ENCODE assay signal across 9 mouse cellular contexts in the genomic region with DNA sequence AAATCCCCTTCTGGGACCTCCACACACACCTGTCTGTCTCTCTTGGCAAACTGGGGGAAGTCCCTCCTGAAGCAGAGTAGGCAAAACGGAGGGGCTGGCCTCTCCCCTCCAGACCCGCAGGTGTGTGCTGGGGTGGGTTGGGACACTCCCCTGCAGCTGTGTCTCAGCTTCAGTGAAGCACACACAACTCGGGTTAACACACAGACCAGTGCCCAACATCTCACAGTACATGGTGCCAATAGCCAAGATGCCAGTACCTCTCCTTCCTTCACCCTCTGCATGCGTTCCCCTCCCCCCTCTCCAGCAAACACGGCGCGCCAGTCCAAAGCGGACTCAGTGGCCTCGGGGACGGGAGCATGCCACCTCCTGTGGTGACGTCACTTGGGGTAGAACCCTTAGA. TPM values are rescaled to one million over a fixed set of nuclear protein-coding genes. Genes with fewer than 3 reads are reported as not detected.
A peak's percentile ranks its signal among the peaks of the same experiment; 100 is the strongest.
DNase-seq lines count a peak whose midpoint lies in the region; ATAC-seq and TF ChIP-seq lines count a peak whose summit lies in the region.
"Had no signal": no experiment of that assay in that cellular context is flagged by ENCODE, and none has a peak within 500 bp of the region (broad histone marks: within the 10 kb centered on the region; RNA-seq: fewer than 3 reads in every experiment).

TSS of gene Wnt10a (plus strand) at position 268 of the 400 bp plus-strand sequence.

- 3% methylated on average over 11 of the region's 11 CpGs for whole genome bisulfite sequencing in thymus, adult 2 months
- WGBS in limb, embryonic 15.5 days: 3% methylated on average over 11 of the region's 11 CpGs

- peak within 1 kb of the TSS; percentile 73 for H3K4me2 ChIP-seq in limb, embryonic 15.5 days

- TF ChIP-seq CTCF in gastrocnemius, adult 2 months (IDR thresholded peaks at IDR 0.05): no peak
- TF ChIP-seq CTCF in thymus, adult 2 months (IDR thresholded peaks at IDR 0.05; ENCODE audit: borderline replicate concordance, control insufficient read depth, extremely low read depth, insufficient read depth, low read length, poor library complexity): 0 out of 2 replicates have a peak, but pooled peaks have one; percentile 16

- H3K4me1 ChIP-seq in thymus, adult 2 months (replicated peaks; ENCODE audit: control insufficient read depth, insufficient read depth, low read length): no peaks in the 10 kb centered on the region
- peaks cover 59% of the 10 kb centered on the region for H3K4me1 ChIP-seq in limb, embryonic 15.5 days

- peak within 1 kb of the TSS; percentile 20 for H3K9ac ChIP-seq in limb, embryonic 15.5 days

- no peak for DNase-seq in gastrocnemius, adult 2 months
- DNase-seq in gastrocnemius, postnatal 36 days: no peak
- DNase-seq in thymus, adult 2 months: no peak
- DNase-seq in thymus, postnatal 25 days: no peak
- DNase-seq in Muller cell, postnatal 12 days (ENCODE audit: inconsistent ontology term): no peak
- no peak for DNase-seq in adrenal gland, adult 18-20 months (ENCODE audit: low spot score in 2 of 2)
- no peak for DNase-seq in frontal cortex, postnatal 14 days (ENCODE audit: low spot score in 2 of 2)
- DNase-seq: thymus, postnatal 14 days had no signal

- peaks cover 14% of the 10 kb centered on the region; the same call in 1 of the 2 replicates for H3K27me3 ChIP-seq in thymus, adult 2 months (ENCODE audit: control insufficient read depth, insufficient read depth, low read length)
- peaks cover 94% of the 10 kb centered on the region for H3K27me3 ChIP-seq in limb, embryonic 15.5 days

- TF ChIP-seq POLR2A in thymus, adult 2 months (IDR thresholded peaks at IDR 0.05; ENCODE audit: control insufficient read depth, extremely low read depth, insufficient read depth, low read length, poor library complexity): no peak

- H3K27ac ChIP-seq in gastrocnemius, adult 2 months: no peak within 1 kb of the TSS
- no peak within 1 kb of the TSS for H3K27ac ChIP-seq in thymus, adult 2 months (ENCODE audit: control insufficient read depth, insufficient read depth, low read length)
- peak within 1 kb of the TSS; percentile 38; the same call in 1 of the 2 replicates for H3K27ac ChIP-seq in limb, embryonic 15.5 days

- intact Hi-C loops in gastrocnemius, adult 2 months (cut with DNase I): no loop called here
- intact Hi-C loops in gastrocnemius, postnatal 36 days (cut with DNase I): no loop called here

- H3K4me3 ChIP-seq in gastrocnemius, adult 2 months: peak within 1 kb of the TSS; percentile 48
- H3K4me3 ChIP-seq in thymus, adult 2 months (ENCODE audit: control insufficient read depth, insufficient read depth, low read length): peak within 1 kb of the TSS; percentile 6; the same call in 1 of the 2 replicates
- peak within 1 kb of the TSS; percentile 36 for H3K4me3 ChIP-seq in limb, embryonic 15.5 days

- no peaks in the 10 kb centered on the region for H3K36me3 ChIP-seq in thymus, adult 2 months (ENCODE audit: control insufficient read depth, insufficient read depth, low read length)
- H3K36me3 ChIP-seq in limb, embryonic 15.5 days: no peaks in the 10 kb centered on the region

- no peaks in the 10 kb centered on the region for H3K9me3 ChIP-seq in limb, embryonic 15.5 days

- ATAC-seq in limb, embryonic 15.5 days (ENCODE audit: insufficient number of reproducible peaks, low FRiP score, low TSS enrichment, low read depth): no peak

RNA-seq across cellular contexts. Expression of gene Wnt10a, which starts in this region (rescaled TPM):
- under 1 TPM in 1 of 2 experiments, not detected in 1; 0.39 TPM for total RNA-seq in gastrocnemius, adult 2 months (2021)
- total RNA-seq in gastrocnemius, postnatal 36 days (2021): not detected
- 5.0 and 5.3 TPM in 2 replicates for polyA plus RNA-seq in thymus, adult 2 months (2012; rRNA removed)
- 9.0 and 9.1 TPM in 2 replicates for polyA plus RNA-seq in limb, embryonic 15.5 days (2015; fragmentation: Nextera tagmentation; extraction: Ambion mirVana)
- total RNA-seq in adrenal gland, adult 18-20 months (2021): 1 to 10 TPM in 1 of 2 experiments, under 1 TPM in 1; 0.20 to 1.7 TPM
